Mouse (Mus musculus) right cerebral cortex, adult 2 months (tissue): Measurements from ENCODE around the gene Nr3c2.
A peak's percentile ranks its signal among the peaks of the same experiment; 100 is the strongest.

Source experiments
- DNase-seq, 2 experiments: peaks; one replicate each; pipeline ENCODE4 v3.0.0; 2021 to 2022; ENCODE audit warnings: low spot score in 2 of 2

The Nr3c2 gene

DNA sequence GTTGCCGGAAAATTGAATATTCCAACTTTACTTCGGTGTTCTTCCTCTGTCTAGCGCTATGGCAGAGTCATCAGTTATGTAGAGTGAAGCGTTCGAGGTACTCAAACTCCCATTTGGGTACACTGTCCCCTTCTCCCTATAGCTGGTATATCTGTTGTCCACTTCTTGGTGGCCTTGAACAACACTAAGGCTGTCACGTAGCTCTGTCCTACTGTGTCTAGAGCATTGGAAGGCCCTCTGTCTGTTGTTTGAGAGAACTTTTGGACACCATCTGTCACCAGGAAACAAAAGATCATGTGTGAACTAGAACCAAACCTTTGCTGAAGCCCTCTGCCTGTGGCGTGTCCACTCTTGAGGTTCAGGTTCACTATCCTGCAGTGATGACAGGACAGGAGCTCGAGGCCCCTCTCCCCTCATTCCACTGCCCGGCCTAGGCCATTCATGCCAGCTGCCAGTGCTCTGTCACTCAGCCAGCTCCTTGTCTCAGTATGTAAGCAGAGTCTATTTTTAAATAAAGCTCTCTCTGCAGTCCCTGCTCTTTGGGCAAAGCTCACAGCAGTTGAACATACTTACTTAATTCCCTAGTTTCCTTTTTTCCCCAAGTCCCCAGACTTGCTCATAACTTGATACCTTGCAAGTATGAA, 72.6 kb downstream of the Nr3c2 start:
- DNase-seq = no peak

DNA sequence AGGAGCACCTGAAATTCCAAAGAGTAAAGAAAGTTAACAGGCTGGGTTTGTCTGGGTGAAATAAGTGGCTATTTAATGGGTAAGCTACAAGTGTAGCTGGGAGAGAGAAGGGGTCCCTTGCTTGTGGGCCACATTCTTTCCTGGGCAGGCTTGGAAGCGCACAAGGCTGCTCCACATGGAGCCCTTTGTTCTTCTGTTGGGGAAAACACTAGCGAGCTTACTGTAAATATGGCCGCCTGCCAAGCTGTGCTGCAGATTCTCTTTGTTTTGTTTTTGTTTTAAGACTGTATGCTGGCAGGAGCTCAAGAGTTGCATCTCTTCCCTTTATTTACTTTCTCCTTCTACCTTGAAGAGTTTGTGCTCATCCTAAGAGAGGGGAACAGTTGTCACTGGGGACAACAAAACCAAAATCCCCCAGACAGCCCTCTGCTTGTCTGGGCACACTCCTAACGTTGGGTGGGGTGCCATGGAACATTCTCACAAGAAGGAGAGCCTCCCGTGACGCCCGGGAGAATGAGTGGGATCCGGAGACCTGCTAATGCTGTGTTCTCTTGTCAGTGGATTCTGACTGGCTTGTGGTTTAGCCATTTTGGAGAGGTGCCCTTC, 73.8 kb downstream of the Nr3c2 start:
- no peak for DNase-seq

DNA sequence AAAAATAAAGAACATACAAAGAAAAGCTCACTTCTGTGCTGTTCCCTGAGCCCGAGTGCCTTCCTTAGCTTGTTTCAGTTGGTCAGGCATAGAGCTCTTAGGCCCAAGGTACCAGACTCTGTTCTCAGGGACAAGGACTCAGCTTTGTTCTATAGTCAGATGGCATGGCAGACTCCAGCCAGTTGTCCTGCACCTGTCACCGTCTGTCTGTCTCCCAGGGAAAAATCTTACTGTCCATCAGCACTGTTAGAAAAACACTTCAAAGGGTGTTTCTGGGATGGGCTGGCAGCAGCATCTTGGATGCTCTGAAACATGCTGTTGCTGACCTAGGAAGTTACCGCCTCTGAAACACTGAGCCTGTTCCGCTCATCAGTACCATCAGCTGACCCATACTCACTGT, 78.7 kb downstream of the Nr3c2 start:
- DNase-seq = no peak

DNA sequence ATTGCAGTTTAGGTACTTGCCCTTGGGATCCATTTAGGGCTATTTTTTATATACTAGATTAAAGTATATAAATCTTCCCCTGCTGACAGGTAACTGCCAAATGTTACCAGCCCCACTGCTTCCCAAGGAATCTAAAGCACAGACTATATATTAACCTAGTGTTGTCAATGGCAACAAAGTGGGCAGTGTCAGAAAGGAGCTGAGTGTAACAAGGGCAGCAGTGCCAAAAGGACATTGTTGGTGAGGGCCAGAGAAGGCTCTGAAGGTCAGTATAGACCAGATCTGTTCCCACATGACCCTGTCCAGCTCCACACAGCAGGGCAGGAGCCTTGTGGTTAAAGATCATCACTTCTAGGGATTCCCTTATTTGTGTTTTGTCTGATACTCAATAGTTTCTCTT, 84.8 kb downstream of the Nr3c2 start:
- DNase-seq = no peak

DNA sequence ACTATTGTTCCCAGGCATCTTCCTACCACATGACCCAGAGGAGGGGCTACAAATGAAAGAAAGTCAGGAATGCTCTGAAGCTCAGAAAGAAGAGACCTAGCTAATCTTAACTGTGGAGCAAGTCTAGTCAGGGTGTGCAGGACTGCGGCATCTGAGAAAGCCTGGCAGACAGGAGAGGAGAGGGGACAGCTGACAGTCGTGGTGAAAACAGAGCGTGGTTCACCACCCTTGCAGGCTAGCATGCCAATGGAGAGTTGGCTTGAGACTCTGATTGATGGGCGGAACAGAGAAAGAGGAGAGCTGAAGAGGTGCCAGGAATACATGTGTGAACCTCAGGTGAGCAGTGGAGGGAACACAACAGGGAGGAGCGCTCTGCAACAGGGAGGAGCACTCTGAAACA, 85.6 kb downstream of the Nr3c2 start:
- no peak for DNase-seq

DNA sequence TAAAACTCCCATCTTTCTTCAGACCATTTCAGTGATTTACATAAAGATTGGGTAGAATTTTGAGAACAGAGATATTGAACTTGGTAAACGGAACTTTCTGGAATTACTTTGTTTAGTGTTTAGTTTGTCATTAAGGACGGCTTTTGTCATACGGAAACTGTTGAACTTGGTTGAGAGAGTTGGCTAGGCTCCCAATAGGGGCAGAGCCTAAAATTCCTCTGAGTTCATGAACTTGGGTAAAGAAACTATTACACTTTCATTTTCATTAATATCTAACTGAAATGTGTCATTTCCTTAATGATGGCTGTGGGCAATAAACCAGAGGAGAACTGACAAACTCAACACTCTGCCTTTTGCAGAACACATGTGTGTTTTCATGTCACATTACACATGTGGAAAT, 88.6 kb downstream of the Nr3c2 start:
- no peak for DNase-seq

DNA sequence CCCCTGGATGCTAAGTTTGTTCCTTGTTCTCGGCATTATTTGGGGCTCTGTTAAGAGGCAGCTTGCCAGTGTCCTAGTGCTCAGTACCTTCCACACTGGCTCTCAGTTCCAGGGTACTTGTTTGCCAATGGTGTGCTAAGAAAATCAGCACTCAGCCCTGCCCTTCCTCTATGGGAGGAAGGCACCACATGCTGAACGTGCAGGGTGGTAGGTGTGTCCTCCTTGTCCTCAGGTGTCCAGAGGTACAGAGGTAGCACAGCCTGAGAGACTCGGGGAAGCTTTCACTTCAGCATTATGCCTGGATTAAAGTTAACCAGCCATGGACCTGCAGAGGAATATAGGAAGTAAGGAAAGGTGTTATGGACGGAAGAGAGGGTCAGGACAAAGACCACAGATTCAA, 99.0 kb downstream of the Nr3c2 start:
- DNase-seq = no peak

DNA sequence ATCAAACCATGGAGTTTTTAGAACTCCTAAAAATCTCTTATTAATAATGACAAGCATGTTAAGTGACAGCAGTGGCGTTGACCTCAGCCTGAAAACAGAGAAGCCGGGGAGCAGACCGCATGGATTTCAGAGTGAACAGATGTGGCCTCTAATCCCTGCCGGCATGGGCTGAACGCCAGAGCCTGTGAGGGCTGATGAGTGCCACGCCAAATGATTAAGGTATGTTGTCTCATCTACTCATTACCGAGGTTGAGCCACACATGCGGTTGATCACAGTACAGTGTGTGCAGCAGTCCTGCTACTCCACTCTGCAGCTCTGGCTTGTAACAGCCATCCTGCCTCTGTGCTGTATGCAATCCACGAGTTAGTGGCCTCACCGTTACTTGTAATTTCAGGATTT, 110.2 kb downstream of the Nr3c2 start:
- no peak for DNase-seq

DNA sequence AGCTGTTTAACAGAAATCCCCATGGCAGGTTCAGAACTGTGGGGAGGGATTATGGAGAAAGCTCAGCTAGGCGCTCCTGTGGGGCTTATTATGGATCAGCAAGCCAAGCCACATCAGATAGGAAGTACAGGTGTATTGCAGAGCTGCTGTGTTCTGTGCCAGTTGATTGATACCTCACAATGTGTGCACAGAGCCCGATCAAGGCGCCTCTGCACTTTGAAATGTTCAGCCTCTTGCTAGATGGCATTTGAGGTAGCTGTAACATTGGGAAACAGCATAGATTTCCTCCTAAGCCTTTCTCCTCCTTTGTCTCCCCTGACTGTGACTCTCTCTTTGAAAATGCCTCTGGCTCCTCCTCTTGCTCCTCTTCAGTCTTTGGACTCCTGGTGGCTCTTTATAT, 112.7 kb downstream of the Nr3c2 start:
- no peak for DNase-seq

DNA sequence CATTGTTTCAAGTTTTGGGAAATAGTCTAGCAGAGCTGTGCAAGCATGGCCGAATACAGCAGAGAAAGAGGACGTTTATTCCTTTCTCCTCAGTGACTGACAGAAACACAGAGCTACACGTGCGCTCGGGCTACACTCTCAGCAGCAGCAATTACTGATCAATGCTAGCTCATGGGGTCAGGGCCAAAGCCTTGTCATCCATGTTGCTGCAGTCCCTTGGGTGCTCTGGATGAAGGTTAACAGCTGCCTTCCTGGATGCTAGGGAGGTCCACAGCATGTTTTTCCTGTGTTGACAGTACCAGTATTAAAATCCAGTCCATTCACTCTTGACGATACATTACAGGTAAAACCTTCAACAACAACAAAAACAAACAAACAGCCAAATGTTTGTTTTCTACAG, 113.4 kb downstream of the Nr3c2 start:
- no peak for DNase-seq

DNA sequence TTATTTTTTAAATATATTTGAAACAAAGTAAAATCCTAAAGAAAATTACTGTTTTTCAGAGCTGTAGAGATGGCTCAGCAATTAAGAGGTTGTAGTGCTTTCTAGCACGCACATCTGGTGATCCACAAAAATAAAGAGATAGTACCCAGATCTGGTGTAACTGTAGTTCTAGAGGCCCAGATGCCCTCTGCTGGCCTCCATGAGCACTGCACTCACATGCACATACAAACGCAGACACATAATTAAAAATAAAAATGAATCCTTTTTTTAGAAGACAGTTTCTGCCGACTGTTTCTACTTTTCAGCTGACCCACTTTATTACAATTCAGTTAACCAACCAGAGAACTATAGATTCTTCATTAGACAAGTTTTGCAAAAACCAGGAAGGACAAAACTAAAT, 117.5 kb downstream of the Nr3c2 start:
- no peak for DNase-seq

DNA sequence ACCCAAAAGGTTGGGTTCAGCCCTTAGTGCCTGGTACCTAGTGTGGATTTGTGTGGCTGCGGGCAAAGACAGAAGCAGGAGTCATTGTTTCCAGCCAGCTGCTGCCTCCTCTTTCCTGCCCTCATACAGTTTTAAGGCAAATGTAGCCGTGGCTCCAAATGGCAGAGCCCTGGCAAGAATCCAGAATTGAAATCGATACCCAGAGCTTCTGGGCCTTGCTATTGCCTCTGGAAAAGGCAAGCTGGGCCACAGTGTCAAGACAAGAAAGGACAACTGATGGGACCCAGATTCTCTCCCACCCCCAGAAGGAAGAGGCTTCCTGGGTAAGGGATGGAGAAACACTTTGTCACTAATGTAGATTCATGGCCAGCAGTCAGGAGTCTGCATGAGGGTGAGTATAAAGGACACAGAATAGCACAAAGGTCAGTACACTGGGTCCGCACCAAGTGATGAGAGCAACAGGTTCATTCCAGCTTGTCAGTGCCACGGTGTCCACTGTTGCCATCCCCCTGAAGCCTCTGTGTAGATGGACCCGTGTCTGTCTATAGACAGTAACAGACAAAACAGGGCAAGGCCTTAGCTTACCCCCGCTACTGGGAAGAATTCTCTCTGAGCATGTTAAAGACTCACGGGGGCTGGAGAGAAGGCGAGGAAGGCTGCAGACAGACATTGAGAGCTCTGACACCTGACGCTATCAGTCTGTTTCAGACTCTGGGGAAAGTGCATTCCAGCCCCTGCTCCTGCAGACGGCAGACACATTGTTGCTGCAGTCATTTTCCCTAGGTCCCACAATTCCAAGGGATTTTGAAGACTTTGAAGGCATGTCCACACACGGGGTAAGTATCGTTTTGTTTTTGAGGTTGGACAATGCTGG, 124.8 kb downstream of the Nr3c2 start:
- no peak for DNase-seq

DNA sequence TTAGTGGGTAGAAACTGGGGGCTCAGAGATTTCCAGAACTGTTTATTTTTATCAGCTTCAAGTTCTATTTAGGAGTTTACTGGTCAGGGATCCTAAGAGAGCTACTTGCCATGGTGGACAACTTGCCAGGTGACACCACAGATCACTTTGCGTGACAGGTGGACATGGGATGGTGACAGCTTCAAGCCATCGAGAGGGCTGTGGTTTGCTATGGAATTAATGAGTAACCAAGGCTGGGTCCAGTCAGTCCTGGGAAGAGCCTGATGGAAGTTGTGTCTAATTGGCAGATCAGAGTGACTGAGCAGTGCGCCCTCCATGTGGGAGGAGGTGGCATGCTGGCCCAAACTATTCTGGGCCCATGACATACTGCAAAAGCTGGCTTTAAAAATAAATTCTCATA, 132.0 kb downstream of the Nr3c2 start:
- DNase-seq = no peak

DNA sequence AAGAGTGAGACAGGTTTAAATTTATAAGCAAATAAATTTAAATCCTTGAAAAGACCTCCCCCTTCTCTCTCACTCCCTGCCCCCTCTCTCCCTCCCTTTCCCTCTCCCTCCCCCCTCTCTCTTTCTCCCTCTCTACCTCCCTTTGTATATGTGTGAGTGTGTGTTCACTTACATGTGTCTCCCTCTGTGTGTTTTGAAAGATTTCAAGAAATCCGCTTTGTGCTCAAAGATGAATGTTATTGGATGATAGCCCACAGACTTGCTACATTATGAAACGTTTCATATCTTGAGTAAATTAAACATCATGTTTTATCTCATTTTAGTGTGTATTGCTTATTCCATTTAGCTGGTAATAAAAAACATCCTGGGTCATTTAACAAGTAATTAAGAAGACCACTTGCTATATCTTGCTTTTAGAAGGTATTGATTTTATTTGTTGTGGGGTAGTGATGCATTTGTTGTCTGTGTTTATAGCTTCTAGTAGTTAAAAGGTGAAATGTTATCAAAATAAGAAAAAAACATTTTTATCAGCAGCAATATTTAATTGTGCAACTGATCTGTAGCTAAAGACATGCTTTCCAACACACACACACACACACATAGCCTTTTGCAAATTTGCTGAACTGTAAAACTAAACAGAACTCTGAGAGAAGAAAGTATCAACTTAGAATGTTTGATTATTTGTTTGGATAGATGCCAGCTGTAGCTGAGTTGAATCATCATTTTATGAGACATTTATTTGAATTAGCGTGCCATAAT, 134.6 kb downstream of the Nr3c2 start:
- no peak for DNase-seq

DNA sequence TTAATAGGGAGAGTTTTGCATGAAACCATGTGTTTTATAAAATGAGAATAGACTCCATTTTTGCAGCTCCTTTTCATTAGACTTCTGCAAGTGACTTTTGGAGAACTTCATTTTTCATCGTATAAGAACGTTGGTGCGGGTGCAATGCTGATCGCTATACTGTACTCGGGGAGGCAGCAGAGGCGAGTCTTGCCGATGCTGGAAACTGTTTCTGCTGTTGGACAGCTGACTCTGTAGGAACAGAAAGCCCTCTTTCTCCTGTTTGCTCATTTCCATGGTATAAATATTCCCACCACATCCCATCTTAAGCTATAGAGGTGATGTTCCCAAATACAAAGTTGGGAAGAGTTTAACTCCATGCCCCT, 135.2 kb downstream of the Nr3c2 start:
- DNase-seq = no peak

DNA sequence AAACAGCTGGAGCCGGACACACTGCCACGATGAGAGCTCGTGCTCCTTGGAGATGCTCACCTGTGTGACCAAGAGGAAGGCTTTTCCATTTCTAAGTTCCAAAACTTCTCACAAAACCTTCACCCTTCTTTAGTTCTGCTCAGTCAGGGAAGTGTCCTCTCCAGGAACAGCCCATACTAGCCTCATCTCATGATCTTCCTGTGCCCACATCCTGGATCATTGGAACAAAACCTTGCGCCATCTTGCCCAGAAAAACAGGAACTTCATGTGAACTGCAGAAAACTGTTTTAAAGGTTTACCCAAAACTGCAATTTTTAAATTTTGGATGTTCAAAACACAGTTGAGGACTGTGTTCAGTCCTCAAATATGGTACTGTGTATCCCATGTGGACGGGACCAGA, 142.0 kb downstream of the Nr3c2 start:
- no peak for DNase-seq

DNA sequence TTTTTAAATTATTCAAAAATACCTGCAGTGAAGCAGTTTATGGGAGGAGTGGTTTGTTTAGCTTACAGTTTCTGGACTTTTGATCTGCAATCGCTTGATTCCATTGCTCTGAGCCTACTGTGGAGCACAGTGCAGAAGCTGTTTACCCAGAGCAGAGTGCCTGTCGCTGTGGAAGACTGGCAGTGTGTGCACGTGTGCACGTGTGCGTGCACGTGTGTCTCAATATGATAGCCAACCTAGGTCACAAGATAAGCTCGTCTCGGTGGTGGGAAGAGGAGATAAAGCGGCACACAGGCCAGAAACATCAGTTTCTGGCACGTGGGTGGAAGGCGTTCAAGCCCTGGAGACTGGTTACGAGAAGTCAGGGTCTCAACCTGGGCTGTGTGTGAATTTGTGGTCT, 145.6 kb downstream of the Nr3c2 start:
- DNase-seq = no peak

DNA sequence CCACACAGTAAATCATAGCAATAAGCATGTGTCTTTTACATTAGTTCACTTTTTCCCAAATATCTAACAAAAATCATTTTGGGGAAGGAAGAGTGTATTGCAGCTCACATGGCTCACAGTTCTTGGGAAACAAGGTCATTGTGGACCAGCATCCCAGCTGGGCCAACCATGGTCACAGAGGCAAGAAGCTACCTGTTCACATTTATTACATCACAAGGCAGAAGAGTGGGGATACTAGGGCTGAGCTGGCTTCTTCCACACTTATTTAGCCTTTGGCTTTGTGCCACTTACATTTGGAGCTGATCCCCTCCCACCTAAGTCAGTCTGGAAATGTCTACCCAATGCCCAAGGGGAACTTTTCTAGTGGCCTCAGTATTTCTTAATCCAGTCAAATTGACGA, 146.5 kb downstream of the Nr3c2 start:
- no peak for DNase-seq

DNA sequence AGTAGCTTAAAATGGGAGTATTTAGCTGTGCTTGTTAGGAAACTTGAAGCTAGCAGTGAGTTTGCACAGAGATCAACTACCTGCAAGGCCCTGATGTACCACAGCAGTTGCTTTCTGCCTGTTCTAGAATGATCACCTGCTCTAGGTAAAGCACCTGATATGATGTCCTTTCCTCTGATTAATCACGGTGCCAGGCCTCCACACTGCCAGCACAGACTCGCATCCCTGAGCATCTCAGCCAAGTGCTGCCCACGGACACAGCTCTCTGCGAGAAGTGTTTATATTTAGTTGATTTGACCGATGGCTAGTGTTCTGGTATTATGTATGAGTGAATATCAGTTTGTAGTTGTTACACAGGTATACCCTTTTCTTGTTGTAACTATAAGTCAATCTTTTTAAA, 147.0 kb downstream of the Nr3c2 start:
- peak; percentile 23 to 25 for DNase-seq

DNA sequence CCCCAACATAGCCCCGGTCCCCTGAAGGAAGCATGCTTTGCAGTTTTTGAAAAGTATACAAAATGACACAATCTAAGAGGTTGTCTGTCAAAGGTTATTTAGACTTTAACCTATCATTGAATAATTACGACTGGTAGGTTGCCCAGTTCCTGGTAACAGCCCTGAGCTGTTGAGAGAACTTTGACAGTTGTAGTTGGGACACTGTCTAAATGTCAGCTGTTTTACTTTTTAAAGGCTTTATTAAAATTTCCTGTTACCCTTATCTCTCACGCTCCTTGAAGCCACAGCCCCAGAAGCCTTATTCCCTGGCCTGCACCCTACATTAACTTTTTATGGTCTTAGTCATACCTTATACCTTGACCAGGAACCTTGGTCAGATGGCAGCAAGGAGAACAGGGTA, 147.5 kb downstream of the Nr3c2 start:
- no peak for DNase-seq

DNA sequence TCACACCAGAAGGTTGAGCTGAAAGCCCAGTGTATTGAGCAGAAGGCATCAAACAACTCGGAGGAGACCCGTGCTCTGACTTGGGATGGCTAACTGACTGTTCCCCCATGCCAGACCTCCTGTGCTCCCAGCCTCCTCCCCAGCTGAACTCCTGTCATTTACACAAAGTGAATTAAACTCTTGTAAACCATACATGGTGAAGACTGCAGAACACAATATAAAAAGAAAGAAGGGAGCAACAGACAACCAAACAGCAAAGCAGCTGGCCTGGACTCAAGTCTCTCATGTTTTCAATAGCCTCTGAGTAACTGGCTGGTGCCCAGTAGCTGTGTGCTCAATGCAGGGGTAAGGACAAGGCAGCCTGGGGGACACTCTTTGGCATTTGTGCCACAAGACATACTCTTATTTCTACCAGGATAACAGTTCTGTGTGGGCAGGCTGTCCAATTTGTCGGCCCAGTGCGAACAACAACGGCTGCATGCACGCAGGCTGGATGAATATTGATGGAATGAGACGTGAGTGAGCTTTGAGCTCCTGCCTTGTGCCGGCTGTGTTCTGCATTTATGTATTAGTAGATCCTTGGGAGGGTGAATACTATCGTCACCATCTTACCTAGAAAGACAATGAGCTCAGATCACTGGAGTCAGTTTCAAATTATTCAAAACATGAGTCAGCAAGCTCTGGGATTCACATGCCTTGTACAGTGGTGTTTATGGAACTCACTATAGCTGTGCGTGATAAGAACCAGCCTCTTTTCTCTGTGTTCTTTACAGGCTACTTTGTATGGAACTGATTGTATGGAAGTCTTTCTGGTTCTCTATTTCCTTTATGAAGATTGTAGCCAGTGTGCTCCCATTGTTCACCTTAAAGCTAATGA, 152.4 kb downstream of the Nr3c2 start:
- peak in 1 of 2 experiments; percentile 14 for DNase-seq
